Mouse (Mus musculus) bone marrow, adult 2 months (tissue): ENCODE results near the gene Grin1. TPM values are rescaled to one million over a fixed set of nuclear protein-coding genes. Genes with fewer than 3 reads are reported as not detected.
A peak's percentile ranks its signal among the peaks of the same experiment; 100 is the strongest.
"Not testable (repeated sequence)": the region's sequence is repeated elsewhere in the genome, so short reads cannot be mapped to it uniquely, and the experiment has no call there.

Experiments
- H3K27ac ChIP-seq: fragments of 200-500 bp; 2 replicates; pipeline ENCODE4 v1.5.1; 2012; ENCODE audit warnings: low read depth, mild to moderate bottlenecking, control low read depth, inconsistent platforms, low read length; ENCODE audit not compliant: control insufficient read depth, poor library complexity, insufficient read depth
- H3K4me1 ChIP-seq: fragments of 200-500 bp; 2 replicates; pipeline ENCODE4 v1.6.1; 2011; ENCODE audit warnings: low read length; ENCODE audit not compliant: control insufficient read depth, insufficient read depth
- H3K4me3 ChIP-seq: fragments of 200-500 bp; replicated peaks from 2 replicates; pipeline ENCODE3; 2011; ENCODE audit warnings: mild to moderate bottlenecking, low read depth, low read length, control low read depth; ENCODE audit not compliant: control insufficient read depth
- CTCF ChIP-seq: fragments of 200-500 bp; IDR thresholded peaks from 2 replicates; pipeline ENCODE4 v1.5.1; 2011; ENCODE audit warnings: low read length, control low read depth; ENCODE audit not compliant: control insufficient read depth, insufficient read depth
- POLR2A ChIP-seq: fragments of 200-500 bp; IDR thresholded peaks from 2 replicates; pipeline ENCODE4 v1.6.1; 2011; ENCODE audit warnings: low read depth, mild to moderate bottlenecking, control low read depth, low read length, borderline replicate concordance; ENCODE audit not compliant: control insufficient read depth
- WGBS: fragments of 180-500 bp; shearing (Covaris S2); methylation state at CpG from one replicate; pipeline ENCODE4 v1.1.7; 2018; 5-methylcytosine and 5-hydroxymethylcytosine counted together
- polyA plus RNA-seq: library from polyadenylated mRNA; stranded (reverse); fragments of >200 nt; gene quantifications from 2 replicates; pipeline ENCODE4 v1.2.4, GENCODE M21; 2011; ENCODE audit warnings: low replicate concordance; ENCODE audit not compliant: missing spikeins, insufficient read depth, insufficient read length

Grin1 gene
- polyA plus RNA-seq, 1 experiment: 5.0 TPM

DNA sequence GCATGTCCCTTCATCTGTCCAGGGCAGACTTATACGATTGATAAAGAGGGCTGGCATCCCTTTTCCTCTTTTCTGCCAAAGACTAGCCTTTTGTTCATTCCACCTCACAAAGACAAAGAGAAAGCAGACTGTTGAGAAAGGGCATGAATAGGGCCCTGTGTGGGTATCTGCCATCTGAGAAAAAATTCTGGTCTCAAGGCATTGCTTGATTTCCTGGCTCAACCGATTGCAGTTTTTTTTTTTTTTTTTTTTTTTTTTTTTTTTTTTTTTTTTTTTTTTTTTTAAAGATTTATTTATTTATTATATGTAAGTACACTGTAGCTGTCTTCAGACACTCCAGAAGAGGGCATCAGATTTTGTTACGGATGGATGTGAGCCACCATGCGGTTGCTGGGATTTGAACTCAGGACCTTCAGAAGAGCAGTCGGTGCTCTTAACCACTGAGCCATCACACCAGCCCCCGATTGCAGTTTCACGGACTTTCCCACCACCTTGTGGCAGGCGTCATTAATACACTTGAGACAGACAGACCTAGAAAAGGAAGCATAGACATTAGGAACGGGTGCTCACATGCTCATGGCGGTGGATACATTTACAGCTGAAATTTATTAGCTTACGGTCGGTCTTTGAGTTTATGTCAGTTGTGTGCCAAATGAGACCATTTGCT, 62.4 kb downstream of the Grin1 start:
- WGBS: 21% methylated on average over 12 of the region's 12 CpGs
- H3K27ac ChIP-seq, H3K4me1 ChIP-seq: not testable (repeated sequence)
- TF ChIP-seq CTCF: 0 out of 2 replicates have a peak, but pooled peaks have one; percentile 27
- H3K4me3 ChIP-seq: peak overlapping the region; percentile 4

GRCm38 (mm10) chr2:25255284-25255779, 63.7 kb downstream of the Grin1 start, which contains the start of gene Tmem203:
TSS of gene Tmem203 (plus strand) at chr2:25255439.
- peak within 1 kb of the TSS; percentile 93 for H3K4me3 ChIP-seq
- TF ChIP-seq CTCF (no peak), POLR2A (peak; percentile 71; the same call in 1 of the 2 replicates)
- peak within 1 kb of the TSS; percentile 88 for H3K27ac ChIP-seq
- no peaks in the 10 kb centered on the region for H3K4me1 ChIP-seq
- under 1% methylated on average over 39 of the region's 39 CpGs for WGBS

DNA sequence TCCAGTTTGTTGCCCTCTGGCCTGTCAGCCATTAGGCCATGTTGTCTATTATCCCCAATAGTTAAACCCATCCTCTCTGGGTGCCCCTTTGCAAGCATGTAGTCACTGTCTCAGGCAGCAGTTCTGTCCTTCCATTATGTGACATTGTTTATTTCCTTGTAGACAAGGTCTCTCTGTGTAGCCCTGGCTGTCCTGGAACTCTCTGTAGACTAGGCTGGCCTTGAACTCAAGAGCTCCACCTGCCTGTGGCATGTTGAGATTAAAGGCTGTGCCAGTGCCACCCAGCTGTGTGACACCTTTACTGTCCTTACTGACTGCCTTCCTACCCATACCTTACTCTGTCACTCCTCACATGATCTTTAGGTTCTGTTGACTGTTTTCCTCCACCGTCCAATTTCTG, 66.7 kb downstream of the Grin1 start:
- H3K27ac ChIP-seq: no peak overlapping the region
- H3K4me3 ChIP-seq: no peak overlapping the region
- no peaks in the 10 kb centered on the region for H3K4me1 ChIP-seq
- TF ChIP-seq POLR2A (no peak), CTCF (peak; percentile 45; the same call in 1 of the 2 replicates)
- WGBS: 85% methylated on average over 1 of the region's 1 CpGs

DNA sequence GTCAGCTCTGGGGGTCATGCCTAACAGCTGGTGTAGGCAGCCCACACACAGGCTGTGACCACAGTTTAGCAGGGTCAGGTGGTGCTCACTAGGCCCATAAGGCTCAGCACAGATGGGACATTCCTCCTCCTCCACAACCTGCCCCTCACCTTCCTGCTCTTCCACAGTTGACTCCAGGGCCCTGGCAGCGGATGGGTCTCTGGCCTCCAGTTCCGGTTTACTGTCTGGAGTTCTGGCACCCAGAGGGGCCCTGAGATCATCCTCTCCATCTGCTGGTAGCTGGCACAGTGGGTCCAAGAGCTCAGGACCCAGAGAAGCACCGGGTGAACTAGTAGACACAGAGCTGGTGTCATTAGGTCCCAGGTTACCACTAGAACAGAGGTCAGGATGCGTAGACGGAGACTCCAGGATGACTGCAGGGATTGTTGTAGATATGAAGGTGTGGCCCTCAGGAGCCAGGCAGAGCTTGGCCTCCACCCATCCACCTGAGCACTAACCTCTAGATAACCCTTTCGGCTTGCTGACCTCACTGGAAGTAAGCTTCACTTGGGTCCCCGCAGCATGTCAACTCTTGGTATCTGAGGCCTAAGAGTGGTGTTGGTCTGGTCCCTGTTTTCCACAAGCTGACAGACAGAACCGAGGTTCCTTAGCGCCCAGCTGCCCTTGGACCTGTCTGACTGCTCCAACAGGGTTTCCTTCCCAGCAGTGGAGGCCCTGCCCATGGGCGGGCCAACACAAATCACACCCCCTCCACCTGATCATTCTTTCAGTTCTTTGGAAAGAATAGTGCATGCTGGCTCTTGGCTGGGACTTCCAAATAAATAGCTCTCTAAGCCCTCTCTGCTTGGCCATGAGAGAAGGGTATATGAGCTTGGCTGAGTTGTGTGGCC, 72.6 kb downstream of the Grin1 start, which contains the start of gene AL732309.1:
Gene AL732309.1 (minus strand): TSS at position 681 of the 890 bp plus-strand sequence.
- TF ChIP-seq CTCF (no peak), POLR2A (no peak)
- H3K4me3 ChIP-seq: no peak within 1 kb of the TSS
- no peaks in the 10 kb centered on the region; the same call in 1 of the 2 replicates for H3K4me1 ChIP-seq
- 86% methylated on average over 10 of the region's 10 CpGs for WGBS
- no peak within 1 kb of the TSS for H3K27ac ChIP-seq

DNA sequence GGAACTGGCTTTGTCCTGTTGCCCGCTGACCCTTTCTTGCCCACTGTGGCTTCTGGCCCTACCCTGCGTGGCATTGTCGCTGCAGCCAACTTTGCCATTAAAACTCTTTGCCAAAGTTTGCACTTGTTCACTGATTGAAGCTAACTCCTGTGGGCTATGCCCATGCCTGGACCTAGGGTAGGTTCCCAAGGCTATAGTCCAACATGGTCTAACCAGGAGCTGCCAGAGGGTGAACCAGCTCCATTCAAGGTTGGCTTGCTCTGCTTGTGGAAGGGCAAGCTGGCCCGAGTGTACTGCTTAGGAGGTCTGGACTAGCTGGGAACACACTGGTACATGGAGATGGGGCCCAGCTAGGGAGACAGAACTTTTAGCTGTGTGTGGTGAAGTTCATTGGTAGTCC, 74.8 kb downstream of the Grin1 start:
- Histone ChIP-seq H3K27ac (no peak overlapping the region), H3K4me1 (peaks cover 2% of the 10 kb centered on the region), H3K4me3 (no peak overlapping the region)
- TF ChIP-seq CTCF (no peak), POLR2A (no peak)
- WGBS: 85% methylated on average over 4 of the region's 4 CpGs

GRCm38 (mm10) chr2:25243342-25243741, 75.6 kb downstream of the Grin1 start:
- H3K4me3 ChIP-seq: no peak overlapping the region
- 81% methylated on average over 8 of the region's 8 CpGs for WGBS
- H3K27ac ChIP-seq: no peak overlapping the region
- TF ChIP-seq CTCF (no peak), POLR2A (no peak)
- H3K4me1 ChIP-seq: peaks cover 2% of the 10 kb centered on the region

GRCm38 (mm10) chr2:25242101-25242506, 76.9 kb downstream of the Grin1 start, which contains the start of the genes Rnf208 and Cysrt1:
TSS of gene Rnf208 (plus strand) at chr2:25242255.
TSS of gene Cysrt1 (minus strand) at chr2:25242452.
- no peak within 1 kb of the TSS; the same call in 1 of the 2 replicates for H3K27ac ChIP-seq
- WGBS: under 1% methylated on average over 56 of the region's 59 CpGs
- TF ChIP-seq POLR2A (no peak), CTCF (no peak)

GRCm38 (mm10) chr2:25241438-25241775, 77.6 kb downstream of the Grin1 start:
- H3K4me1 ChIP-seq: peaks cover 2% of the 10 kb centered on the region
- no peak overlapping the region for H3K27ac ChIP-seq
- TF ChIP-seq POLR2A: no peak
- no peak for TF ChIP-seq CTCF
- WGBS: 23% methylated on average over 6 of the region's 6 CpGs
- H3K4me3 ChIP-seq: no peak overlapping the region

More at GRCm38 (mm10) chr2:25242101-25242506, 76.9 kb downstream of the Grin1 start, which contains the start of the genes Rnf208 and Cysrt1:
- Histone ChIP-seq H3K4me1 (peaks cover 2% of the 10 kb centered on the region), H3K4me3 (no peak within 1 kb of the TSS)

Other genes starting within 250 kb of the Grin1 start
- not detected in 2 replicates for gene Entpd8, start 238.9 kb downstream of the Grin1 start, polyA plus RNA-seq
- gene Noxa1, start 224.0 kb downstream of the Grin1 start, polyA plus RNA-seq: not detected in 2 replicates
- 1.7 and 2.6 TPM in 2 replicates for gene Nrarp, start 138.4 kb downstream of the Grin1 start, polyA plus RNA-seq
- 3.9 and 8.9 TPM in 2 replicates for gene Tor4a, start 122.3 kb downstream of the Grin1 start, polyA plus RNA-seq
- gene Nelfb, start 107.7 kb downstream of the Grin1 start, polyA plus RNA-seq: 26.7 and 38.0 TPM in 2 replicates
- gene Stpg3, start 104.5 kb downstream of the Grin1 start, polyA plus RNA-seq: not detected in 2 replicates
- not detected in 2 replicates for gene Fam166a, start 100.4 kb downstream of the Grin1 start, polyA plus RNA-seq
- gene Tubb4b, start 94.5 kb downstream of the Grin1 start, polyA plus RNA-seq: 319 and 327 TPM in 2 replicates
- not detected in 2 replicates for gene Slc34a3, start 84.8 kb downstream of the Grin1 start, polyA plus RNA-seq
- not detected in 2 replicates for gene Rnf224, start 82.4 kb downstream of the Grin1 start, polyA plus RNA-seq
- gene Rnf208, start 76.9 kb downstream of the Grin1 start, polyA plus RNA-seq: 3.1 and 4.2 TPM in 2 replicates
- not detected in 2 replicates for gene Cysrt1, start 76.7 kb downstream of the Grin1 start, polyA plus RNA-seq
- gene AL732309.1, start 72.3 kb downstream of the Grin1 start, polyA plus RNA-seq: 9.9 and 22.3 TPM in 2 replicates
- gene Tmem203, start 63.7 kb downstream of the Grin1 start, polyA plus RNA-seq: 5.0 and 15.6 TPM in 2 replicates
- gene Tprn, start 56.6 kb downstream of the Grin1 start, polyA plus RNA-seq: 1.4 and 17.5 TPM in 2 replicates
- 48.8 and 65.8 TPM in 2 replicates for gene Ssna1, start 46.7 kb downstream of the Grin1 start, polyA plus RNA-seq
- 20.1 and 34.3 TPM in 2 replicates for gene Anapc2, start 46.7 kb downstream of the Grin1 start, polyA plus RNA-seq
- gene Tmem210, start 31.0 kb downstream of the Grin1 start, polyA plus RNA-seq: not detected in 2 replicates
- gene Lrrc26, start 29.3 kb downstream of the Grin1 start, polyA plus RNA-seq: not detected in 2 replicates
- 25.9 and 33.0 TPM in 2 replicates for gene Man1b1, start 13.2 kb upstream of the Grin1 start, polyA plus RNA-seq
- 22.8 and 29.5 TPM in 2 replicates for gene Dpp7, start 37.2 kb upstream of the Grin1 start, polyA plus RNA-seq
- 20.1 and 62.6 TPM in 2 replicates for gene Uap1l1, start 46.5 kb upstream of the Grin1 start, polyA plus RNA-seq
- 13.7 and 27.3 TPM in 2 replicates for gene Sapcd2, start 53.1 kb upstream of the Grin1 start, polyA plus RNA-seq
- gene Entpd2, start 76.7 kb upstream of the Grin1 start, polyA plus RNA-seq: 0.54 TPM in 1 of 2 replicates, not detected in the other
- 3.4 and 22.4 TPM in 2 replicates for gene Npdc1, start 80.2 kb upstream of the Grin1 start, polyA plus RNA-seq
- gene Fut7, start 104.1 kb upstream of the Grin1 start, polyA plus RNA-seq: 3.4 and 17.9 TPM in 2 replicates
- gene Abca2, start 109.5 kb upstream of the Grin1 start, polyA plus RNA-seq: 5.0 and 15.0 TPM in 2 replicates
- gene Clic3, start 137.7 kb upstream of the Grin1 start, polyA plus RNA-seq: not detected in 2 replicates
- gene Paxx, start 141.9 kb upstream of the Grin1 start, polyA plus RNA-seq: 42.2 and 114 TPM in 2 replicates
- 9.3 TPM in 1 of 2 replicates, not detected in the other for gene Ptgds, start 150.9 kb upstream of the Grin1 start, polyA plus RNA-seq
- gene Lcn12, start 174.7 kb upstream of the Grin1 start, polyA plus RNA-seq: not detected in 2 replicates
- 18.5 and 30.4 TPM in 2 replicates for gene Fbxw5, start 181.6 kb upstream of the Grin1 start, polyA plus RNA-seq
- 1.6 and 6.2 TPM in 2 replicates for gene C8g, start 182.5 kb upstream of the Grin1 start, polyA plus RNA-seq
- gene Traf2, start 227.8 kb upstream of the Grin1 start, polyA plus RNA-seq: 14.5 and 22.7 TPM in 2 replicates
- gene Edf1, start 238.7 kb upstream of the Grin1 start, polyA plus RNA-seq: 46.6 and 73.8 TPM in 2 replicates